Mouse (Mus musculus): ENCODE measurements around the gene Rbm14.

Gene Rbm14

GRCm38 (mm10) chr19:4811063-4811908, at the start of gene Rbm14, which contains the start of gene Gm21992:
Gene Rbm14 (minus strand): TSS chr19:4811634.
Gene Gm21992 (minus strand): TSS chr19:4811612.
- DNase-seq (ENCODE audit: low read depth, low spot score): peak; percentile 97

GRCm38 (mm10) chr19:4859081-4859480, 47.6 kb upstream of the Rbm14 start:
- no peak for DNase-seq (ENCODE audit: low read depth, low spot score)

- no peak for DNase-seq (ENCODE audit: low read depth, low spot score)
These were observed 44.5 kb upstream of the Rbm14 start for GRCm38 (mm10) chr19:4855951-4856350.

- DNase-seq (ENCODE audit: low read depth, low spot score): no peak
These were observed 44.0 kb upstream of the Rbm14 start for GRCm38 (mm10) chr19:4855470-4855820.

- peak; percentile 38 for DNase-seq (ENCODE audit: low read depth, low spot score)
These were observed 43.4 kb upstream of the Rbm14 start, which contains the start of gene Ctsf for GRCm38 (mm10) chr19:4854552-4855469. Gene Ctsf (plus strand): TSS chr19:4855130.

- DNase-seq (ENCODE audit: low read depth, low spot score): no peak
These were observed 38.8 kb upstream of the Rbm14 start for GRCm38 (mm10) chr19:4850281-4850680.

- no peak for DNase-seq (ENCODE audit: low read depth, low spot score)
These were observed 38.4 kb upstream of the Rbm14 start for GRCm38 (mm10) chr19:4849800-4850199.

GRCm38 (mm10) chr19:4847490-4847889, 36.1 kb upstream of the Rbm14 start:
- peak; percentile 82 for DNase-seq (ENCODE audit: low read depth, low spot score)

GRCm38 (mm10) chr19:4845846-4846245, 34.4 kb upstream of the Rbm14 start:
- DNase-seq (ENCODE audit: low read depth, low spot score): no peak

GRCm38 (mm10) chr19:4842611-4843010, 31.2 kb upstream of the Rbm14 start:
- peak; percentile 51 for DNase-seq (ENCODE audit: low read depth, low spot score)

- DNase-seq (ENCODE audit: low read depth, low spot score): no peak
These were observed 29.4 kb upstream of the Rbm14 start for GRCm38 (mm10) chr19:4840848-4841247.

GRCm38 (mm10) chr19:4839149-4839548, 27.7 kb upstream of the Rbm14 start, which contains the start of the genes Ccs and Ccdc87:
Gene Ccs (minus strand): TSS chr19:4839332.
Gene Ccdc87 (plus strand): TSS chr19:4839366.
- DNase-seq (ENCODE audit: low read depth, low spot score): peak; percentile 98

- no peak for DNase-seq (ENCODE audit: low read depth, low spot score)
These were observed 27.2 kb upstream of the Rbm14 start for GRCm38 (mm10) chr19:4838526-4839140.

- DNase-seq (ENCODE audit: low read depth, low spot score): no peak
These were observed 25.6 kb upstream of the Rbm14 start for GRCm38 (mm10) chr19:4837049-4837448.

GRCm38 (mm10) chr19:4836096-4836495, 24.7 kb upstream of the Rbm14 start:
- no peak for DNase-seq (ENCODE audit: low read depth, low spot score)

GRCm38 (mm10) chr19:4833977-4834376, 22.5 kb upstream of the Rbm14 start:
- DNase-seq (ENCODE audit: low read depth, low spot score): no peak

- no peak for DNase-seq (ENCODE audit: low read depth, low spot score)
These were observed 17.7 kb upstream of the Rbm14 start for GRCm38 (mm10) chr19:4829156-4829555.

- no peak for DNase-seq (ENCODE audit: low read depth, low spot score)
These were observed 17.1 kb upstream of the Rbm14 start for GRCm38 (mm10) chr19:4828444-4829114.

- DNase-seq (ENCODE audit: low read depth, low spot score): peak; percentile 22
These were observed 9.4 kb upstream of the Rbm14 start for GRCm38 (mm10) chr19:4820678-4821303.

- no peak for DNase-seq (ENCODE audit: low read depth, low spot score)
These were observed 5.9 kb upstream of the Rbm14 start for GRCm38 (mm10) chr19:4817182-4817835.

All from CD4-positive, CD25-positive, alpha-beta regulatory T cell, adult 2 months (primary cell).